Mouse (Mus musculus): Measurements from ENCODE around the gene Rnf17.

DNA sequence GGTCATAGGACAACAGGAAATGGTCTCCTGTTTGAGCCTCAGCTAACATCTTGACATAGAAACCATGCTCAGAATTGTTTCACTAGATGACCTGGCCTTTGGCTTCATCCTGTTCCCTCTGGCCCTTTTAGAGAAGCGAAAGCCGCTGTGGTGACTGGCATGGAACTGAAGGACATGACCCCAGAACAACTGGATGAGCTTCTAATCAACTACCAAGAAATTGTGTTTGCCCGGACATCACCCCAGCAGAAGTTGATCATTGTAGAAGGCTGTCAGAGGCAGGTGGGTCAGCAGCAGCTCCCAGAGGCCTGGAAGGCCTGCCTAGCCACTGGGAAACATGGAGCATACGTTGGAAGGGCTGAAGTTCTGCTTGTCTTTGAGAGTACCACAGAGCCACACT, 20.0 kb upstream of the Rnf17 start:
- TF ChIP-seq CTCF (IDR thresholded peaks at IDR 0.05; ENCODE audit: insufficient read depth, low read length) (no peak), POLR2A (IDR thresholded peaks at IDR 0.05; ENCODE audit: borderline replicate concordance, extremely low read depth, low read depth, low read length) (no peak)
